Mouse (Mus musculus) midbrain, embryonic 14.5 days (tissue): ENCODE results near the gene Srp72. TPM values are rescaled to one million over a fixed set of nuclear protein-coding genes. Genes with fewer than 3 reads are reported as not detected.

Source experiments
- ATAC-seq: fragments of 200-750 bp; cut with Nextera tagmentation; 2 replicates; pipeline ENCODE4 v1.8.0; 2017; ENCODE audit warnings: moderate number of reproducible peaks, moderate library complexity; ENCODE audit not compliant: low FRiP score, low TSS enrichment
- DNase-seq: peaks from one replicate; pipeline ENCODE4 v3.0.0-alpha.2; 2015
- H3K27ac ChIP-seq: fragments of 300-500 bp; sonication (generic); replicated peaks from 2 replicates; pipeline ENCODE4 v1.5.1; 2014; ENCODE audit warnings: mild to moderate bottlenecking, low read depth, low read length, moderate library complexity
- H3K27me3 ChIP-seq: fragments of 300-500 bp; sonication (generic); 2 replicates; pipeline ENCODE4 v1.6.1; 2014; ENCODE audit warnings: low read length, control low read depth, mixed read lengths; ENCODE audit not compliant: control insufficient read depth, insufficient read depth
- H3K36me3 ChIP-seq: fragments of 300-500 bp; sonication (generic); 2 replicates; pipeline ENCODE4 v1.6.1; 2014; ENCODE audit warnings: low read length, control low read depth; ENCODE audit not compliant: control insufficient read depth, insufficient read depth
- H3K4me1 ChIP-seq: fragments of 300-500 bp; sonication (generic); 2 replicates; pipeline ENCODE4 v1.6.1; 2014; ENCODE audit warnings: mild to moderate bottlenecking, antibody characterized with exemption, low read length, control low read depth; ENCODE audit not compliant: control insufficient read depth, insufficient read depth
- H3K4me2 ChIP-seq: fragments of 300-500 bp; sonication (generic); 2 replicates; pipeline ENCODE4 v1.6.1; 2014; ENCODE audit warnings: mild to moderate bottlenecking, low read length, moderate library complexity
- H3K4me3 ChIP-seq: fragments of 300-500 bp; sonication (generic); replicated peaks from 2 replicates; pipeline ENCODE4 v1.5.1; 2014; ENCODE audit warnings: low read depth, low read length
- H3K9ac ChIP-seq: fragments of 300-500 bp; sonication (generic); replicated peaks from 2 replicates; pipeline ENCODE4 v1.6.1; 2014; ENCODE audit warnings: mild to moderate bottlenecking, low read length, moderate library complexity
- H3K9me3 ChIP-seq: fragments of 300-500 bp; sonication (generic); 2 replicates; pipeline ENCODE4 v1.6.1; 2016; ENCODE audit warnings: low read length, control low read depth, mixed read lengths; ENCODE audit not compliant: control insufficient read depth
- WGBS: fragments of 180-500 bp; shearing (Covaris S2); extraction: QIAGEN DNeasy Blood & Tissue Kit; methylation state at CpG from one replicate; pipeline ENCODE4 v1.1.7; 2014; 5-methylcytosine and 5-hydroxymethylcytosine counted together
- polyA plus RNA-seq: library from polyadenylated mRNA; unstranded; fragments of >200 nt; fragmentation: Nextera tagmentation; extraction: Ambion mirVana; gene quantifications from 2 replicates; pipeline ENCODE4 v1.2.1, GENCODE M21; 2014

Srp72 gene
- polyA plus RNA-seq, 1 experiment from 2014 or later: 99.6 TPM

- Histone ChIP-seq H3K27me3 (no peaks in the 10 kb centered on the region), H3K9ac (no peak overlapping the region), H3K36me3 (peaks cover 73% of the 10 kb centered on the region), H3K27ac (no peak overlapping the region), H3K4me2 (no peak overlapping the region), H3K4me1 (no peaks in the 10 kb centered on the region), H3K4me3 (no peak overlapping the region), H3K9me3 (no peaks in the 10 kb centered on the region)
- ATAC-seq (no peak), DNase-seq (no peak)
- 96% methylated on average over 11 of the region's 11 CpGs for WGBS
Measured at GRCm38 (mm10) chr5:76984015-76984414, 9.5 kb downstream of the Srp72 start.

GRCm38 (mm10) chr5:76990789-76991188, 16.3 kb downstream of the Srp72 start:
- H3K9me3 ChIP-seq: no peaks in the 10 kb centered on the region
- H3K36me3 ChIP-seq: peaks cover 81% of the 10 kb centered on the region
- WGBS: 97% methylated on average over 3 of the region's 3 CpGs
- no peak overlapping the region for H3K9ac ChIP-seq
- H3K27me3 ChIP-seq: no peaks in the 10 kb centered on the region
- no peaks in the 10 kb centered on the region for H3K4me1 ChIP-seq
- no peak overlapping the region for H3K4me3 ChIP-seq
- H3K4me2 ChIP-seq: no peak overlapping the region
- no peak for ATAC-seq
- no peak for DNase-seq
- no peak overlapping the region for H3K27ac ChIP-seq

- Histone ChIP-seq H3K27me3 (no peaks in the 10 kb centered on the region), H3K4me2 (no peak overlapping the region), H3K4me3 (no peak overlapping the region), H3K36me3 (peaks cover 87% of the 10 kb centered on the region), H3K27ac (no peak overlapping the region), H3K9me3 (no peaks in the 10 kb centered on the region), H3K9ac (no peak overlapping the region), H3K4me1 (no peaks in the 10 kb centered on the region)
- ATAC-seq (no peak), DNase-seq (no peak)
- WGBS: 95% methylated on average over 5 of the region's 5 CpGs
Measured at GRCm38 (mm10) chr5:76993174-76993814, 18.8 kb downstream of the Srp72 start.

- Histone ChIP-seq H3K9ac (no peak overlapping the region), H3K36me3 (peaks cover 65% of the 10 kb centered on the region), H3K4me3 (no peak overlapping the region), H3K27ac (no peak overlapping the region), H3K9me3 (no peaks in the 10 kb centered on the region), H3K4me2 (no peak overlapping the region), H3K4me1 (no peaks in the 10 kb centered on the region), H3K27me3 (no peaks in the 10 kb centered on the region)
- peak; percentile 89 for DNase-seq
- WGBS: 51% methylated on average over 5 of the region's 5 CpGs
- no peak for ATAC-seq
Measured at GRCm38 (mm10) chr5:76998416-76998815, 23.9 kb downstream of the Srp72 start.

- 93% methylated on average over 17 of the region's 17 CpGs for WGBS
- Histone ChIP-seq H3K27me3 (no peaks in the 10 kb centered on the region), H3K36me3 (peaks cover 38% of the 10 kb centered on the region), H3K9me3 (no peaks in the 10 kb centered on the region), H3K4me2 (no peak overlapping the region), H3K9ac (no peak overlapping the region), H3K27ac (no peak overlapping the region), H3K4me1 (no peaks in the 10 kb centered on the region), H3K4me3 (no peak overlapping the region)
- no peak for DNase-seq
- ATAC-seq: no peak
Measured at GRCm38 (mm10) chr5:77001192-77001591, 26.7 kb downstream of the Srp72 start.

- Histone ChIP-seq H3K27me3 (no peaks in the 10 kb centered on the region), H3K27ac (no peak within 1 kb of the TSS), H3K4me2 (no peak within 1 kb of the TSS), H3K36me3 (peaks cover 12% of the 10 kb centered on the region), H3K9ac (no peak within 1 kb of the TSS), H3K4me3 (no peak within 1 kb of the TSS), H3K9me3 (no peaks in the 10 kb centered on the region), H3K4me1 (no peaks in the 10 kb centered on the region)
- ATAC-seq (no peak), DNase-seq (no peak)
- WGBS: 95% methylated on average over 6 of the region's 6 CpGs
Measured at GRCm38 (mm10) chr5:77004051-77004821, 29.8 kb downstream of the Srp72 start, which contains the start of gene Arl9. Gene Arl9 (plus strand): TSS chr5:77004055.

- DNase-seq: no peak
- ATAC-seq: no peak
- Histone ChIP-seq H3K4me1 (no peaks in the 10 kb centered on the region), H3K9me3 (no peaks in the 10 kb centered on the region), H3K27me3 (0 out of 2 replicates have a peak, but pooled peaks cover 4% of the 10 kb centered on the region), H3K4me2 (no peak overlapping the region), H3K4me3 (no peak overlapping the region), H3K27ac (no peak overlapping the region), H3K36me3 (no peaks in the 10 kb centered on the region), H3K9ac (no peak overlapping the region)
- 94% methylated on average over 9 of the region's 9 CpGs for WGBS
Measured at GRCm38 (mm10) chr5:77010352-77010751, 35.9 kb downstream of the Srp72 start.

- Histone ChIP-seq H3K4me2 (no peak overlapping the region), H3K9ac (no peak overlapping the region), H3K4me1 (no peaks in the 10 kb centered on the region), H3K9me3 (no peaks in the 10 kb centered on the region), H3K4me3 (no peak overlapping the region), H3K27me3 (0 out of 2 replicates have a peak, but pooled peaks cover 4% of the 10 kb centered on the region), H3K27ac (no peak overlapping the region), H3K36me3 (no peaks in the 10 kb centered on the region)
- WGBS: 68% methylated on average over 3 of the region's 3 CpGs
- DNase-seq (no peak), ATAC-seq (no peak)
Measured at GRCm38 (mm10) chr5:77011082-77011481, 36.6 kb downstream of the Srp72 start.

GRCm38 (mm10) chr5:77013171-77013570, 38.7 kb downstream of the Srp72 start:
- Histone ChIP-seq H3K27ac (no peak overlapping the region), H3K9me3 (no peaks in the 10 kb centered on the region), H3K36me3 (no peaks in the 10 kb centered on the region), H3K4me2 (no peak overlapping the region), H3K27me3 (0 out of 2 replicates have a peak, but pooled peaks cover 4% of the 10 kb centered on the region), H3K9ac (no peak overlapping the region), H3K4me3 (no peak overlapping the region), H3K4me1 (no peaks in the 10 kb centered on the region)
- DNase-seq: no peak
- WGBS: 83% methylated on average over 3 of the region's 3 CpGs
- no peak for ATAC-seq
